Mouse (Mus musculus) midbrain, embryonic 16.5 days (tissue): Measurements from ENCODE around the gene Syt16. TPM values are rescaled to one million over a fixed set of nuclear protein-coding genes. Genes with fewer than 3 reads are reported as not detected.

ENCODE experiments used
- ATAC-seq: fragments of 200-750 bp; cut with Nextera tagmentation; 2 replicates; pipeline ENCODE4 v1.8.0; 2017; ENCODE audit warnings: moderate TSS enrichment
- H3K27ac ChIP-seq: fragments of 300-500 bp; sonication (generic); 2 replicates; pipeline ENCODE4 v1.5.1; 2014; ENCODE audit warnings: mild to moderate bottlenecking, low read length, mixed read lengths
- H3K27me3 ChIP-seq: fragments of 300-500 bp; sonication (generic); 2 replicates; pipeline ENCODE4 v1.6.1; 2014; ENCODE audit warnings: low read depth, low read length, mixed read lengths; ENCODE audit not compliant: control insufficient read depth, insufficient read depth
- H3K36me3 ChIP-seq: fragments of 300-500 bp; sonication (generic); 2 replicates; pipeline ENCODE4 v1.6.1; 2014; ENCODE audit warnings: mild to moderate bottlenecking, low read length, moderate library complexity, mixed read lengths; ENCODE audit not compliant: control insufficient read depth, insufficient read depth
- H3K4me1 ChIP-seq: fragments of 300-500 bp; sonication (generic); 2 replicates; pipeline ENCODE4 v1.6.1; 2014; ENCODE audit warnings: mild to moderate bottlenecking, low read length, mixed read lengths; ENCODE audit not compliant: control insufficient read depth, insufficient read depth
- H3K4me2 ChIP-seq: fragments of 300-500 bp; sonication (generic); 2 replicates; pipeline ENCODE4 v1.6.1; 2014; ENCODE audit warnings: mild to moderate bottlenecking, low read length, mixed read lengths
- H3K4me3 ChIP-seq: fragments of 300-500 bp; sonication (generic); 2 replicates; pipeline ENCODE4 v1.5.1; 2014; ENCODE audit warnings: low read depth, mild to moderate bottlenecking, low read length, moderate library complexity, mixed read lengths
- H3K9ac ChIP-seq: fragments of 300-500 bp; sonication (generic); 2 replicates; pipeline ENCODE4 v1.6.1; 2014; ENCODE audit warnings: low read depth, low read length, mixed read lengths
- H3K9me3 ChIP-seq: fragments of 300-500 bp; sonication (generic); replicated peaks from 2 replicates; pipeline ENCODE4 v1.6.1; 2014; ENCODE audit warnings: mild to moderate bottlenecking, low read length, mixed read lengths; ENCODE audit not compliant: control insufficient read depth, poor library complexity, severe bottlenecking
- WGBS: fragments of 180-500 bp; shearing (Covaris S2); extraction: QIAGEN DNeasy Blood & Tissue Kit; methylation state at CpG from one replicate; pipeline ENCODE4 v1.1.7; 2014; 5-methylcytosine and 5-hydroxymethylcytosine counted together
- polyA plus RNA-seq: library from polyadenylated mRNA; unstranded; fragments of >200 nt; fragmentation: Nextera tagmentation; extraction: Ambion mirVana; gene quantifications from 2 replicates; pipeline ENCODE4 v1.2.1, GENCODE M21; 2015

Syt16 gene
- polyA plus RNA-seq, 1 experiment from 2014 or later: 101 TPM

GRCm38 (mm10) chr12:74192552-74192951 is 195.1 kb downstream of the Syt16 start:
- Histone ChIP-seq H3K9me3 (no peaks in the 10 kb centered on the region), H3K4me2 (no peak overlapping the region), H3K4me1 (0 out of 2 replicates have a peak, but pooled peaks cover 2% of the 10 kb centered on the region), H3K27ac (no peak overlapping the region), H3K9ac (no peak overlapping the region), H3K36me3 (no peaks in the 10 kb centered on the region), H3K27me3 (no peaks in the 10 kb centered on the region), H3K4me3 (no peak overlapping the region)
- no peak for ATAC-seq
- 85% methylated on average over 4 of the region's 4 CpGs for WGBS

- WGBS: 68% methylated on average over 5 of the region's 5 CpGs
- no peak overlapping the region for H3K27ac ChIP-seq
These were observed 203.9 kb downstream of the Syt16 start for GRCm38 (mm10) chr12:74201410-74201809.

GRCm38 (mm10) chr12:74202431-74203042 is 205.1 kb downstream of the Syt16 start:
- no peak overlapping the region for H3K9ac ChIP-seq

More at GRCm38 (mm10) chr12:74201410-74201809, 203.9 kb downstream of the Syt16 start:
- no peak for ATAC-seq
- Histone ChIP-seq H3K9ac (no peak overlapping the region), H3K4me2 (no peak overlapping the region), H3K4me3 (no peak overlapping the region), H3K4me1 (no peaks in the 10 kb centered on the region), H3K36me3 (no peaks in the 10 kb centered on the region), H3K9me3 (no peaks in the 10 kb centered on the region), H3K27me3 (no peaks in the 10 kb centered on the region)

GRCm38 (mm10) chr12:74212156-74212555 is 214.7 kb downstream of the Syt16 start:
- no peaks in the 10 kb centered on the region for H3K27me3 ChIP-seq
- H3K4me1 ChIP-seq: no peaks in the 10 kb centered on the region
- 85% methylated on average over 3 of the region's 3 CpGs for WGBS
- no peaks in the 10 kb centered on the region for H3K36me3 ChIP-seq
- no peak overlapping the region for H3K9ac ChIP-seq
- H3K27ac ChIP-seq: no peak overlapping the region
- ATAC-seq: no peak
- no peak overlapping the region for H3K4me3 ChIP-seq
- no peaks in the 10 kb centered on the region for H3K9me3 ChIP-seq
- H3K4me2 ChIP-seq: no peak overlapping the region

More at GRCm38 (mm10) chr12:74202431-74203042, 205.1 kb downstream of the Syt16 start:
- Histone ChIP-seq H3K27ac (no peak overlapping the region), H3K9me3 (no peaks in the 10 kb centered on the region), H3K4me3 (no peak overlapping the region), H3K36me3 (no peaks in the 10 kb centered on the region), H3K4me1 (no peaks in the 10 kb centered on the region), H3K27me3 (no peaks in the 10 kb centered on the region), H3K4me2 (no peak overlapping the region)
- 77% methylated on average over 6 of the region's 6 CpGs for WGBS
- no peak for ATAC-seq

GRCm38 (mm10) chr12:74216103-74216728 is 218.8 kb downstream of the Syt16 start:
- no peak for ATAC-seq
- no peaks in the 10 kb centered on the region for H3K36me3 ChIP-seq
- no peaks in the 10 kb centered on the region for H3K27me3 ChIP-seq

GRCm38 (mm10) chr12:74219909-74220308 is 222.4 kb downstream of the Syt16 start:
- Histone ChIP-seq H3K27me3 (no peaks in the 10 kb centered on the region), H3K36me3 (no peaks in the 10 kb centered on the region), H3K27ac (no peak overlapping the region), H3K9ac (no peak overlapping the region), H3K4me1 (no peaks in the 10 kb centered on the region), H3K9me3 (no peaks in the 10 kb centered on the region), H3K4me2 (no peak overlapping the region), H3K4me3 (no peak overlapping the region)
- WGBS: 82% methylated on average over 4 of the region's 4 CpGs
- no peak for ATAC-seq

More at GRCm38 (mm10) chr12:74216103-74216728, 218.8 kb downstream of the Syt16 start:
- H3K27ac ChIP-seq: no peak overlapping the region
- H3K9me3 ChIP-seq: no peaks in the 10 kb centered on the region
- H3K4me3 ChIP-seq: no peak overlapping the region
- 76% methylated on average over 5 of the region's 5 CpGs for WGBS
- no peak overlapping the region for H3K4me2 ChIP-seq
- H3K4me1 ChIP-seq: no peaks in the 10 kb centered on the region
- no peak overlapping the region for H3K9ac ChIP-seq

- H3K9me3 ChIP-seq: no peaks in the 10 kb centered on the region
- no peaks in the 10 kb centered on the region for H3K27me3 ChIP-seq
- no peak overlapping the region for H3K4me2 ChIP-seq
- H3K9ac ChIP-seq: no peak overlapping the region
- no peaks in the 10 kb centered on the region for H3K36me3 ChIP-seq
- no peak overlapping the region for H3K4me3 ChIP-seq
- H3K4me1 ChIP-seq: no peaks in the 10 kb centered on the region
- ATAC-seq: no peak
- WGBS: 74% methylated on average over 1 of the region's 1 CpGs
- H3K27ac ChIP-seq: no peak overlapping the region
These were observed 223.2 kb downstream of the Syt16 start for GRCm38 (mm10) chr12:74220651-74221050.

GRCm38 (mm10) chr12:74230808-74231207 is 233.3 kb downstream of the Syt16 start:
- H3K27ac ChIP-seq: no peak overlapping the region
- no peaks in the 10 kb centered on the region for H3K27me3 ChIP-seq
- no peak for ATAC-seq

GRCm38 (mm10) chr12:74232845-74233244 is 235.4 kb downstream of the Syt16 start:
- no peaks in the 10 kb centered on the region for H3K27me3 ChIP-seq
- no peak overlapping the region for H3K4me3 ChIP-seq
- H3K9me3 ChIP-seq: no peaks in the 10 kb centered on the region
- H3K9ac ChIP-seq: no peak overlapping the region
- 25% methylated on average over 1 of the region's 1 CpGs for WGBS
- no peak for ATAC-seq
- H3K4me1 ChIP-seq: 0 out of 2 replicates have a peak, but pooled peaks cover 3% of the 10 kb centered on the region
- no peak overlapping the region for H3K27ac ChIP-seq
- H3K36me3 ChIP-seq: peaks cover 4% of the 10 kb centered on the region
- H3K4me2 ChIP-seq: no peak overlapping the region

More at GRCm38 (mm10) chr12:74230808-74231207, 233.3 kb downstream of the Syt16 start:
- WGBS: 73% methylated on average over 10 of the region's 10 CpGs
- Histone ChIP-seq H3K36me3 (peaks cover 4% of the 10 kb centered on the region), H3K9me3 (no peaks in the 10 kb centered on the region), H3K4me2 (no peak overlapping the region), H3K4me1 (0 out of 2 replicates have a peak, but pooled peaks cover 3% of the 10 kb centered on the region), H3K9ac (no peak overlapping the region), H3K4me3 (no peak overlapping the region)
